In the genomic region with DNA sequence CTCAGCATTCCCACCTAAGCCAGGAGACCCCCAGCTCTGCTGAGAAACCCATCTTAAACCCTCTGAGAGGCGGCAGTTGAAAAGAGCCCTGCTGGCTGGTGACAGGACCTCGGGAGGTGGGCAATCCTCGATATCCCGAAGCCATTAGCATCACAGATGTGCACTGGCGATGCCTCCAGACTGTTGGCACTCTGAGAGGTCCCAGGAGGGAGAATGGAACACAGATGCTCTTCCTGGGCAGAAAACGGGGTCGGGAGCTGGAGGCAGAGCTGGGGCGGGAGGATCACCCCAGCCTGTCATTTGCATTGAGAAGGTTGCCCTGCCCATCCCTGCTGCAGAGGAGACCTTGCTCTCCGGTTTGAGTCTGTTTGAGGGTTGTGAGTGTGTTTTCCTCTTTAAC, we compare ENCODE assay signal across 28 mouse cellular contexts. TPM values are rescaled to one million over a fixed set of nuclear protein-coding genes. Genes with fewer than 3 reads are reported as not detected.
DNase-seq lines count a peak whose midpoint lies in the region; ATAC-seq and TF ChIP-seq lines count a peak whose summit lies in the region.
"Had no signal": no experiment of that assay in that cellular context is flagged by ENCODE, and none has a peak within 500 bp of the region (broad histone marks: within the 10 kb centered on the region; RNA-seq: fewer than 3 reads in every experiment).

No protein-coding gene starts in this region.

- peaks cover 14% of the 10 kb centered on the region; the same call in 1 of the 2 replicates for H3K27me3 ChIP-seq in hindbrain, embryonic 12.5 days
- H3K27me3 ChIP-seq in hindbrain, embryonic 16.5 days (replicated peaks; ENCODE audit: control insufficient read depth, insufficient read depth, low read length): no peaks in the 10 kb centered on the region
- no peaks in the 10 kb centered on the region for H3K27me3 ChIP-seq in hindbrain, postnatal 0 days (ENCODE audit: insufficient read depth, low read length)
- peaks cover 36% of the 10 kb centered on the region for H3K27me3 ChIP-seq in hindbrain, embryonic 10.5 days (ENCODE audit: insufficient read depth, poor library complexity, severe bottlenecking)
- peaks cover 38% of the 10 kb centered on the region for H3K27me3 ChIP-seq in neural tube, embryonic 13.5 days
- no peaks in the 10 kb centered on the region for H3K27me3 ChIP-seq in neural tube, embryonic 15.5 days (replicated peaks)

- no peak for TF ChIP-seq CTCF in hindbrain, postnatal 0 days (IDR thresholded peaks at IDR 0.05; ENCODE audit: low read depth)

- WGBS in hindbrain, embryonic 12.5 days: 26% methylated on average over 9 of the region's 9 CpGs
- 13% methylated on average over 9 of the region's 9 CpGs for WGBS in hindbrain, embryonic 16.5 days
- WGBS in hindbrain, postnatal 0 days: 19% methylated on average over 9 of the region's 9 CpGs
- WGBS in hindbrain, embryonic 10.5 days: 43% methylated on average over 9 of the region's 9 CpGs
- 25% methylated on average over 9 of the region's 9 CpGs for WGBS in neural tube, embryonic 13.5 days
- WGBS in neural tube, embryonic 15.5 days: 31% methylated on average over 9 of the region's 9 CpGs

- ATAC-seq in hindbrain, embryonic 12.5 days (ENCODE audit: low FRiP score): no peak
- ATAC-seq in hindbrain, embryonic 16.5 days: no peak
- ATAC-seq in hindbrain, postnatal 0 days: no peak
- ATAC-seq in neural tube, embryonic 13.5 days (ENCODE audit: low read depth): no peak
- no peak for ATAC-seq in neural tube, embryonic 15.5 days (ENCODE audit: low FRiP score)
- ATAC-seq: activated CD4-positive, CD25-positive, alpha-beta regulatory T cell, adult 4 months; forebrain, embryonic 14.5 days; forebrain, embryonic 16.5 days; Patski had no signal

- no peaks in the 10 kb centered on the region for H3K36me3 ChIP-seq in hindbrain, embryonic 12.5 days
- H3K36me3 ChIP-seq in hindbrain, embryonic 16.5 days (ENCODE audit: control insufficient read depth, insufficient read depth, low read length): no peaks in the 10 kb centered on the region
- no peaks in the 10 kb centered on the region for H3K36me3 ChIP-seq in hindbrain, postnatal 0 days (ENCODE audit: insufficient read depth, low read length)
- H3K36me3 ChIP-seq in hindbrain, embryonic 10.5 days: no peaks in the 10 kb centered on the region
- H3K36me3 ChIP-seq in neural tube, embryonic 13.5 days: no peaks in the 10 kb centered on the region
- no peaks in the 10 kb centered on the region for H3K36me3 ChIP-seq in neural tube, embryonic 15.5 days
- H3K36me3 ChIP-seq: embryonic facial prominence, embryonic 13.5 days; embryonic facial prominence, embryonic 15.5 days; forebrain, embryonic 10.5 days; forebrain, embryonic 12.5 days had no signal

- no peak overlapping the region for H3K4me3 ChIP-seq in hindbrain, embryonic 12.5 days
- no peak overlapping the region for H3K4me3 ChIP-seq in hindbrain, embryonic 16.5 days (ENCODE audit: low read length)
- H3K4me3 ChIP-seq in hindbrain, postnatal 0 days (ENCODE audit: low read length): no peak overlapping the region
- no peak overlapping the region for H3K4me3 ChIP-seq in hindbrain, embryonic 10.5 days
- H3K4me3 ChIP-seq in neural tube, embryonic 13.5 days: no peak overlapping the region
- no peak overlapping the region for H3K4me3 ChIP-seq in neural tube, embryonic 15.5 days (replicated peaks)
- H3K4me3 ChIP-seq: embryonic facial prominence, embryonic 13.5 days; embryonic facial prominence, embryonic 15.5 days; erythroblast, embryonic 14.5 days; forebrain, embryonic 10.5 days; forebrain, embryonic 12.5 days had no signal

- DNase-seq in hindbrain, postnatal 0 days (ENCODE audit: low spot score): peak; percentile 54
- DNase-seq in hindbrain, embryonic 10.5 days (ENCODE audit: low spot score): no peak
- no peak for DNase-seq in MN1 (ENCODE audit: low spot score)
- DNase-seq: adrenal gland, adult 8-10 months; adrenal gland, postnatal 14 days; adrenal gland, postnatal 36 days; cerebellum, adult 11 months; cerebellum, adult 18-20 months; cerebellum, adult 9-10 months; cerebellum, postnatal 36 days; embryo, embryonic 11 days had no signal

- no peaks in the 10 kb centered on the region for H3K9me3 ChIP-seq in hindbrain, embryonic 12.5 days (replicated peaks)
- no peaks in the 10 kb centered on the region for H3K9me3 ChIP-seq in hindbrain, embryonic 16.5 days (ENCODE audit: control insufficient read depth, low read length)
- H3K9me3 ChIP-seq in hindbrain, postnatal 0 days (ENCODE audit: low read length): no peaks in the 10 kb centered on the region
- H3K9me3 ChIP-seq in hindbrain, embryonic 10.5 days: no peaks in the 10 kb centered on the region
- no peaks in the 10 kb centered on the region; the same call in 1 of the 2 replicates for H3K9me3 ChIP-seq in neural tube, embryonic 13.5 days
- no peaks in the 10 kb centered on the region for H3K9me3 ChIP-seq in neural tube, embryonic 15.5 days (replicated peaks)
- H3K9me3 ChIP-seq: embryonic facial prominence, embryonic 15.5 days had no signal

- peaks cover 8% of the 10 kb centered on the region for H3K4me1 ChIP-seq in hindbrain, embryonic 12.5 days
- peaks cover 1% of the 10 kb centered on the region; the same call in 1 of the 2 replicates for H3K4me1 ChIP-seq in hindbrain, embryonic 16.5 days (ENCODE audit: control insufficient read depth, insufficient read depth, low read depth, low read length)
- H3K4me1 ChIP-seq in hindbrain, postnatal 0 days (ENCODE audit: insufficient read depth, low read length): peaks cover 3% of the 10 kb centered on the region; the same call in 1 of the 2 replicates
- peaks cover 12% of the 10 kb centered on the region for H3K4me1 ChIP-seq in hindbrain, embryonic 10.5 days (replicated peaks)
- peaks cover 25% of the 10 kb centered on the region for H3K4me1 ChIP-seq in neural tube, embryonic 13.5 days (replicated peaks)
- H3K4me1 ChIP-seq in neural tube, embryonic 15.5 days: peaks cover 8% of the 10 kb centered on the region
- H3K4me1 ChIP-seq: embryonic facial prominence, embryonic 13.5 days; embryonic facial prominence, embryonic 15.5 days had no signal

- H3K27ac ChIP-seq in hindbrain, embryonic 12.5 days: peak overlapping the region; percentile 6; the same call in 1 of the 2 replicates
- no peak overlapping the region for H3K27ac ChIP-seq in hindbrain, embryonic 16.5 days (ENCODE audit: low read depth, low read length)
- H3K27ac ChIP-seq in hindbrain, postnatal 0 days: no peak overlapping the region
- no peak overlapping the region for H3K27ac ChIP-seq in hindbrain, embryonic 10.5 days
- H3K27ac ChIP-seq in neural tube, embryonic 13.5 days (replicated peaks): 0 out of 2 replicates have a peak overlapping the region, but pooled peaks have one; percentile 23
- no peak overlapping the region for H3K27ac ChIP-seq in neural tube, embryonic 15.5 days (replicated peaks)
- H3K27ac ChIP-seq: embryonic facial prominence, embryonic 13.5 days; embryonic facial prominence, embryonic 15.5 days; forebrain, embryonic 10.5 days; forebrain, embryonic 12.5 days had no signal

- no peak overlapping the region for H3K9ac ChIP-seq in hindbrain, embryonic 12.5 days
- no peak overlapping the region for H3K9ac ChIP-seq in hindbrain, embryonic 16.5 days (ENCODE audit: low read depth, low read length)
- no peak overlapping the region for H3K9ac ChIP-seq in hindbrain, postnatal 0 days (replicated peaks; ENCODE audit: low read length)
- no peak overlapping the region for H3K9ac ChIP-seq in neural tube, embryonic 13.5 days
- no peak overlapping the region for H3K9ac ChIP-seq in neural tube, embryonic 15.5 days (replicated peaks)
- H3K9ac ChIP-seq: embryonic facial prominence, embryonic 13.5 days; embryonic facial prominence, embryonic 15.5 days; forebrain, embryonic 12.5 days had no signal

- H3K4me2 ChIP-seq in hindbrain, embryonic 12.5 days (replicated peaks): no peak overlapping the region
- H3K4me2 ChIP-seq in hindbrain, embryonic 16.5 days (ENCODE audit: low read length): no peak overlapping the region
- H3K4me2 ChIP-seq in hindbrain, postnatal 0 days (ENCODE audit: low read depth, low read length): no peak overlapping the region
- H3K4me2 ChIP-seq in neural tube, embryonic 13.5 days: no peak overlapping the region
- no peak overlapping the region for H3K4me2 ChIP-seq in neural tube, embryonic 15.5 days
- H3K4me2 ChIP-seq: embryonic facial prominence, embryonic 13.5 days; embryonic facial prominence, embryonic 15.5 days; forebrain, embryonic 12.5 days had no signal

RNA-seq across cellular contexts. Expression of a gene that starts 42.7 kb away (rescaled TPM):
- polyA plus RNA-seq in hindbrain, embryonic 12.5 days (2016; fragmentation: Nextera tagmentation; extraction: Ambion mirVana): 63.0 and 67.2 TPM in 2 replicates
- polyA plus RNA-seq in hindbrain, embryonic 16.5 days (2015; fragmentation: Nextera tagmentation; extraction: Ambion mirVana): 20.1 and 24.3 TPM in 2 replicates
- total RNA-seq in hindbrain, postnatal 0 days (2014; rRNA removed): 26.2 and 31.0 TPM in 2 replicates
- polyA plus RNA-seq in hindbrain, postnatal 0 days (2015; fragmentation: Nextera tagmentation; extraction: Ambion mirVana): 14.0 and 15.2 TPM in 2 replicates
- polyA plus RNA-seq in hindbrain, embryonic 10.5 days (2016; fragmentation: Nextera tagmentation; extraction: Ambion mirVana): 12.1 and 34.0 TPM in 2 replicates
- 42.0 and 46.0 TPM in 2 replicates for polyA plus RNA-seq in neural tube, embryonic 13.5 days (2015; fragmentation: Nextera tagmentation; extraction: Ambion mirVana)
- polyA plus RNA-seq in neural tube, embryonic 15.5 days (2015; fragmentation: Nextera tagmentation; extraction: Ambion mirVana): 18.7 and 22.4 TPM in 2 replicates
- total RNA-seq: adrenal gland, adult 18-20 months; adrenal gland, adult 8-10 months; adrenal gland, postnatal 14 days; adrenal gland, postnatal 36 days; common myeloid progenitor, adult 5-6 weeks; MEL had no signal
- polyA plus RNA-seq: activated CD4-positive, CD25-positive, alpha-beta regulatory T cell, adult 4 months; C2C12; erythroblast, embryonic 14.5 days had no signal

Comparison
In these comparisons a context has a peak if more than half of its experiments do, and no peak if none do; other contexts are left out.
1. H3K27ac ChIP-seq: peak in hindbrain, embryonic 12.5 days (single experiment) and neural tube, embryonic 13.5 days (single experiment); none in hindbrain, embryonic 16.5 days (single experiment), hindbrain, postnatal 0 days (single experiment), hindbrain, embryonic 10.5 days (single experiment) and neural tube, embryonic 15.5 days (single experiment).